Mouse (Mus musculus): ENCODE data around the gene Pappa.

GRCm38 (mm10) chr4:65280888-65281287 is 156.9 kb downstream of the Pappa start:
- no peak for TF ChIP-seq CTCF (IDR thresholded peaks at IDR 0.05; ENCODE audit: insufficient read depth, low read depth, low read length)
- TF ChIP-seq POLR2A (IDR thresholded peaks at IDR 0.05; ENCODE audit: insufficient read depth, low read depth, low read length): no peak
